Mouse (Mus musculus) limb, embryonic 12.5 days (tissue): ENCODE data around the gene Fbxo9. TPM values are rescaled to one million over a fixed set of nuclear protein-coding genes. Genes with fewer than 3 reads are reported as not detected.

Experiments
- ATAC-seq: fragments of 200-750 bp; cut with Nextera tagmentation; 2 replicates; pipeline ENCODE4 v1.8.0; 2017; ENCODE audit warnings: low read depth, moderate TSS enrichment; ENCODE audit not compliant: insufficient number of reproducible peaks, insufficient read depth, low FRiP score, low TSS enrichment
- H3K27ac ChIP-seq: fragments of 300-500 bp; sonication (generic); 2 replicates; pipeline ENCODE4 v1.5.1; 2016; ENCODE audit warnings: mild to moderate bottlenecking, moderate library complexity
- H3K27me3 ChIP-seq: fragments of 300-500 bp; sonication (generic); 2 replicates; pipeline ENCODE4 v1.6.1; 2016; ENCODE audit warnings: mild to moderate bottlenecking, moderate library complexity
- H3K36me3 ChIP-seq: fragments of 300-500 bp; sonication (generic); 2 replicates; pipeline ENCODE4 v1.6.1; 2016; ENCODE audit warnings: mild to moderate bottlenecking, moderate library complexity
- H3K4me1 ChIP-seq: fragments of 300-500 bp; sonication (generic); replicated peaks from 2 replicates; pipeline ENCODE4 v1.6.1; 2016
- H3K4me2 ChIP-seq: fragments of 300-500 bp; sonication (generic); 2 replicates; pipeline ENCODE4 v1.6.1; 2016; ENCODE audit warnings: mild to moderate bottlenecking, moderate library complexity
- H3K4me3 ChIP-seq: fragments of 300-500 bp; sonication (generic); replicated peaks from 2 replicates; pipeline ENCODE4 v1.5.1; 2016; ENCODE audit warnings: mild to moderate bottlenecking
- H3K9ac ChIP-seq: fragments of 300-500 bp; sonication (generic); replicated peaks from 2 replicates; pipeline ENCODE4 v1.6.1; 2016; ENCODE audit warnings: mild to moderate bottlenecking, moderate library complexity
- H3K9me3 ChIP-seq: fragments of 300-500 bp; sonication (generic); 2 replicates; pipeline ENCODE4 v1.6.1; 2016; ENCODE audit warnings: mild to moderate bottlenecking, moderate library complexity
- WGBS: fragments of 180-500 bp; shearing (Covaris S2); methylation state at CpG from one replicate; pipeline ENCODE4 v1.1.7; 2016; 5-methylcytosine and 5-hydroxymethylcytosine counted together
- polyA plus RNA-seq: library from polyadenylated mRNA; unstranded; fragments of >200 nt; fragmentation: Nextera tagmentation; extraction: Ambion mirVana; gene quantifications from 2 replicates; pipeline ENCODE4 v1.2.1, GENCODE M21; 2016

Gene Fbxo9
- polyA plus RNA-seq, 1 experiment from 2014 or later: 40.6 TPM

- H3K36me3 ChIP-seq: no peaks in the 10 kb centered on the region
- H3K27me3 ChIP-seq: no peaks in the 10 kb centered on the region
- WGBS: 83% methylated on average over 8 of the region's 8 CpGs
- no peak overlapping the region for H3K4me3 ChIP-seq
- no peak overlapping the region for H3K9ac ChIP-seq
- H3K4me2 ChIP-seq: no peak overlapping the region
- ATAC-seq: no peak
- no peak overlapping the region for H3K27ac ChIP-seq
- H3K4me1 ChIP-seq: peaks cover 4% of the 10 kb centered on the region; the same call in 1 of the 2 replicates
- no peaks in the 10 kb centered on the region for H3K9me3 ChIP-seq
Measured at GRCm38 (mm10) chr9:78035831-78036230, 73.0 kb downstream of the Fbxo9 start.

GRCm38 (mm10) chr9:78035296-78035695 lies 73.6 kb downstream of the Fbxo9 start:
- Histone ChIP-seq H3K27me3 (no peaks in the 10 kb centered on the region), H3K4me2 (no peak overlapping the region), H3K4me1 (peaks cover 4% of the 10 kb centered on the region; the same call in 1 of the 2 replicates), H3K36me3 (no peaks in the 10 kb centered on the region), H3K9me3 (no peaks in the 10 kb centered on the region), H3K4me3 (no peak overlapping the region), H3K9ac (no peak overlapping the region), H3K27ac (no peak overlapping the region)
- 75% methylated on average over 5 of the region's 5 CpGs for WGBS
- ATAC-seq: no peak

- H3K27ac ChIP-seq: no peak overlapping the region
- ATAC-seq: no peak
- no peaks in the 10 kb centered on the region for H3K27me3 ChIP-seq
- no peak overlapping the region for H3K9ac ChIP-seq
- no peak overlapping the region for H3K4me2 ChIP-seq
- no peaks in the 10 kb centered on the region for H3K36me3 ChIP-seq
- WGBS: 91% methylated on average over 4 of the region's 4 CpGs
- H3K9me3 ChIP-seq: no peaks in the 10 kb centered on the region
- H3K4me1 ChIP-seq: peaks cover 4% of the 10 kb centered on the region; the same call in 1 of the 2 replicates
- H3K4me3 ChIP-seq: no peak overlapping the region
Measured at GRCm38 (mm10) chr9:78032930-78033329, 75.9 kb downstream of the Fbxo9 start.

Other genes starting within 250 kb of the Fbxo9 start
- 71.9 and 75.5 TPM in 2 replicates for gene Elovl5, start 191.7 kb downstream of the Fbxo9 start, polyA plus RNA-seq
- not detected in 2 replicates for gene Gcm1, start 57.1 kb downstream of the Fbxo9 start, polyA plus RNA-seq
- 35.1 and 37.8 TPM in 2 replicates for gene Ick, start 127 bp upstream of the Fbxo9 start, polyA plus RNA-seq
- 133 and 140 TPM in 2 replicates for gene Gsta4, start 73.7 kb upstream of the Fbxo9 start, polyA plus RNA-seq
- not detected in 2 replicates for gene Gsta1, start 121.6 kb upstream of the Fbxo9 start, polyA plus RNA-seq
- gene Gm3776, start 148.1 kb upstream of the Fbxo9 start, polyA plus RNA-seq: not detected in 2 replicates
- gene Gm10639, start 180.9 kb upstream of the Fbxo9 start, polyA plus RNA-seq: not detected in 2 replicates
- gene Omt2a, start 205.7 kb upstream of the Fbxo9 start, polyA plus RNA-seq: not detected in 2 replicates
- not detected in 2 replicates for gene Omt2b, start 218.5 kb upstream of the Fbxo9 start, polyA plus RNA-seq
- not detected in 2 replicates for gene Gsta2, start 246.7 kb upstream of the Fbxo9 start, polyA plus RNA-seq